Mouse (Mus musculus): ENCODE data around the gene Fggy. TPM values are rescaled to one million over a fixed set of nuclear protein-coding genes. Genes with fewer than 3 reads are reported as not detected.

Gene Fggy
- total RNA-seq, 2 experiments from 2014 or later = 14.9 to 16.2 TPM

- DNase-seq (ENCODE audit: low spot score in 2 of 2) = no peak
- intact Hi-C loops (cut with DNase I) = no loop called here
Measured at GRCm38 (mm10) chr4:95750186-95750585, 192.9 kb downstream of the Fggy start.

DNA sequence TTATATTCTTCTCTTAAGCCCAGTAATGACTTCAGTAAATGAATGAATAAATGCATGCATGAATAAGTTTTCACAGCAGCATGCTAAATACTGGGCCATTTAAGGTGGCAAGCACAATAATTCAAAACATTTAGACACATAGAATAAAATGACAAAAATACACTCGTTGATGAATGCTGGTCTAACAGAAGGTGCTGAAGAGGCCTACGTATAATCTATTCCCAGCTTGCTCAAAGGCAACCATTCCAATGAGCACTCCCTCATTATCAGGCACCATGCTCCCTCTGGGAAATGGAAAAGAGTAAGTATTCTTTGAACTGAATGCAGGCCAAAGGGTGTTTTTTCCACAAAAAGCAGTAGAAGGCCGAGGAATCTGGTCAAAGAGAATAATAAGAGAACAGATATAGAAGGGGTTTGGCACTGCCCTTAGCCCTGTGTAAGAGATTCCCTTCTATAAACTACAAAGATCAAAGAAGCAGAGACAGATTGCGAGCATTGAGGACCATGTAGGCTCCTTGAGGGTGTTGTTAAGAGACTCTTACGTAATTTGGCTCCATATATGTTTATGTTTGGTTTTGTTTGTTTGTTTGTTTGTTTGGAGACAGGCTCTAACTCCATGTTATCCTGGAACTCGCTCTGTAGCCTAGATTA lies 195.4 kb downstream of the Fggy start:
- intact Hi-C loops (cut with DNase I) = no loop called here
- no peak for DNase-seq (ENCODE audit: low spot score in 2 of 2)

DNA sequence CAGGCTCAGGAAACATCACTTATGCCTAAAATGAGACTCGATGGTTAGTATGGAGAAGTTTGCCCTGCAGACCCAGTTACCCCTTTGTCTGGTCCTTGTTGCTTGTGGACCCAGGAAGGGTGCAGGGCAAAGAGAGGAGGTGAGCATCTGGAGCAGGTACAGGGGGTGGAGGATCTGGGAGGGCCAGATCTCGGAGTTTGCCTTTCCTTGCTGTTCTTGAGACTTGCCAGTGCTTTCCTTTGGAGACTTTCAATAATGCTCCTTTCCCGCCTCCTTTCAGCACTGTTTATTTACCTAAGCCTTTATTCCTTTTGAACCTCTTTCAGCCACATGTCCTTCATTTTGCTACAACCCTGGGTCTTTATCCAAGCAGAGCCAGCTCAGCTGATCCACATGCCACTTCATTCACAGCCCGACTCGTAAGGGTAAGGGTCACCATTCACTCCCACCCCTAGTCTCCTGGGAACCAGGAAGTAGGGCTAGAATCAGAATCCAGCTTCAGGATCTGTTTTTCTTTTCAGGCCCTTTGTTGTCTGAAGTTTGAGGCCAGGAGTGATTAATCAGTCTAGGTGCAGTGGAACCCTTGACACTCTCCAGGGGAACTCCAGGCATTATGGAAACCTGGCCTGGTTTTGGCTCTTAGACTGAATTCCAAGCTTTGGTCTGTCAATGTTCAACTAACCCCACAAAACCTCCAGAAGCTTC lies 201.9 kb downstream of the Fggy start:
- DNase-seq (ENCODE audit: low spot score in 2 of 2) = no peak

GRCm38 (mm10) chr4:95765359-95765758 lies 208.1 kb downstream of the Fggy start:
- intact Hi-C loops (cut with DNase I) = no loop called here
- no peak for DNase-seq (ENCODE audit: low spot score in 2 of 2)

More for the DNA sequence above, 201.9 kb downstream of the Fggy start:
- intact Hi-C loops (cut with DNase I) = no loop called here

- intact Hi-C loops (cut with DNase I) = no loop called here
- DNase-seq (ENCODE audit: low spot score in 2 of 2) = no peak
Measured at GRCm38 (mm10) chr4:95770469-95770868, 213.2 kb downstream of the Fggy start.

DNA sequence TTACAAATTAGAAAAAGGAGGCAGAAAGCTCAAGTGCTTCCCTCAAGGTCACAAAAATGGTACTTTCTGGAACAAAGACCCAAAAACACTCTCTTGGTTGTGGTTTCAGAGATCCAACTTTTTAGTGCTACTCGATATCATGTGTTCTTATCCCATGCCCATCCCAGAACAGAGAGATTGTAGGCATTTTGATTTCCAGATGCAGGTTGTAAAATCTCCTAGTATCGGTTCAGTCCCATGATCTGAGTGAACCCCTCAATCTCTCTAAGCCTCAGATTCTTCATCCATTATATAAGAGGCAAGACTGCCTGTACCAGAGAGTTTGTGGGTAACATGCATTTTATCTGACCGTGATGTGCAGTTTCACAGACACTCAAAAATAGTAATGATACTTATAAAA lies 214.2 kb downstream of the Fggy start:
- intact Hi-C loops (cut with DNase I) = no loop called here
- DNase-seq (ENCODE audit: low spot score in 2 of 2) = no peak

DNA sequence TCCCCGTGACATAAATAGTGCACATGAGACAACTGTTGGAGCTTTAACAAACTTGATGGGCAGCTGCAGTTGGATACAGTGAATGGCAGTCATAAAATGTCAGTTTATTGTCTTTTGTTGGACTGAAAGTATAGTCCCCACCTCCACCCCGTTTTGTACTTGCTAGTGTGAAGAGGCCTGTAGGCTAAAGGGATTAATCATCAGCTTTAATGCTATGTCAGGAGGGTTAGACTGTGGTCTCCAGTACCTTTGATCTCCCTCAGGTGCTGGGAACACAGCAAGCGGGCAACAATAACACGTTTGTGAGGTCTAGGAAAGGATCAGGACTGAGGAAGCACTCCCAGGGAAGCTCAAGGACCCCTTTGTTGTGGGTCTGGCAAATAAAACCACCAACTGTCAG lies 214.6 kb downstream of the Fggy start:
- intact Hi-C loops (cut with DNase I) = no loop called here
- no peak for DNase-seq (ENCODE audit: low spot score in 2 of 2)

GRCm38 (mm10) chr4:95772663-95773062 lies 215.4 kb downstream of the Fggy start:
- DNase-seq (ENCODE audit: low spot score in 2 of 2) = no peak
- intact Hi-C loops (cut with DNase I) = no loop called here

- intact Hi-C loops (cut with DNase I) = no loop called here
- no peak for DNase-seq (ENCODE audit: low spot score in 2 of 2)
Measured at GRCm38 (mm10) chr4:95775574-95775973, 218.3 kb downstream of the Fggy start.

GRCm38 (mm10) chr4:95777839-95778238 lies 220.5 kb downstream of the Fggy start:
- intact Hi-C loops (cut with DNase I) = no loop called here
- no peak for DNase-seq (ENCODE audit: low spot score in 2 of 2)

DNA sequence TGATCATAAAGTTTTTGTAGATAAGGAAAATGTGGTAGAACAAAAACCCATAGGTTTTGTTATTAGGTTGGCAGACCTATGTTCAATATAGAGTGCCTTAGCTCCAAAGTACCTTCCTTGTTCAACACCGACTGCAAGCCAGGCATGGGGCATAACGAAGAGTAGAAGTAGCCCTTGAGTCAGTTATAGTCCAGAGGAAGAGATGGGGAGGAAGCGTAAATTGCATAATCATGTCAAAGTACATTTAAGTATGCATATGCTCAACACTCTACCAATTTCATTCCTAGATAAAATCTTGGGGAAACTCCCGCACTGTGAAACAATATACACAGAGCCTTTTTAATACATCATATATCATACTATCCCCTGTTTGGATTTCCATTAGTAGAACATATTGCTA lies 221.2 kb downstream of the Fggy start:
- no peak for DNase-seq (ENCODE audit: low spot score in 2 of 2)
- intact Hi-C loops (cut with DNase I) = no loop called here

DNA sequence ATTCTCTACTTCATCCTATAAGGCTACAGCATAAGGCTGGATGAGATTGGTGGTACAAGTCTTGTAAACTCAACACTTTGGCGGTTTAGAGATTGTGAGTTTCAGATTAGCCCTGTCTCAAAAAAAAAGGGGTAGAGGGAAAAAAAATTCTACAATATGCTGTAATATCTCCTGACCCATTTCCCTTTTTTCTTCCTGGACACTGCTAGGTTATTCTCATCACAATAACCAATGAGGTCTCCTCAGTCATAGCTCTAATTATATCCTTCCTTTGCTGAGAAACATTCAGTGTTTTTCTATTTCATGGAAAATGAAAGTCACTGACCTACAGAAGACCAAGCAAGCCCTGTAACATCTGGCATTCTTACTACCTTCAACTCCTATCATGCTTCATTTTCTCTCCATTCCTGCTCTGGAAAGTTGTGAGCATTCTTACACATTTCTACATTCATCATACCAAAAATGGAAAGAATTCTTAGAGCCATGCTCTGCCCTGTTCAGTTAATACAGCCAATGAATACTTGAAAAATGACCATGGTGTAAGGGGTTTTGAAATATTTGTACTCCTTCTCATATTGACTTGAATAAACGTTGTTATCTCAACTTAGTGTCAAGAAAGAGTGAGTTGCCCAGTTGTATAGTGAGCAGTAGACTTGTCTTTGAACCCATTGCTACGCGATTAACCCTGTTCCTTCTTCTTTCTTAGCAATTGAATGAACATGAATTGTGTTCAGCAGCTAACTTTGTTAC lies 227.0 kb downstream of the Fggy start:
- DNase-seq (ENCODE audit: low spot score in 2 of 2) = no peak
- intact Hi-C loops (cut with DNase I) = no loop called here

GRCm38 (mm10) chr4:95787609-95788008 lies 230.3 kb downstream of the Fggy start:
- no peak for DNase-seq (ENCODE audit: low spot score in 2 of 2)
- intact Hi-C loops (cut with DNase I) = no loop called here

GRCm38 (mm10) chr4:95788867-95789266 lies 231.6 kb downstream of the Fggy start:
- intact Hi-C loops (cut with DNase I) = no loop called here
- DNase-seq (ENCODE audit: low spot score in 2 of 2) = no peak

GRCm38 (mm10) chr4:95791913-95792475 lies 234.7 kb downstream of the Fggy start:
- intact Hi-C loops (cut with DNase I) = no loop called here
- no peak for DNase-seq (ENCODE audit: low spot score in 2 of 2)

DNA sequence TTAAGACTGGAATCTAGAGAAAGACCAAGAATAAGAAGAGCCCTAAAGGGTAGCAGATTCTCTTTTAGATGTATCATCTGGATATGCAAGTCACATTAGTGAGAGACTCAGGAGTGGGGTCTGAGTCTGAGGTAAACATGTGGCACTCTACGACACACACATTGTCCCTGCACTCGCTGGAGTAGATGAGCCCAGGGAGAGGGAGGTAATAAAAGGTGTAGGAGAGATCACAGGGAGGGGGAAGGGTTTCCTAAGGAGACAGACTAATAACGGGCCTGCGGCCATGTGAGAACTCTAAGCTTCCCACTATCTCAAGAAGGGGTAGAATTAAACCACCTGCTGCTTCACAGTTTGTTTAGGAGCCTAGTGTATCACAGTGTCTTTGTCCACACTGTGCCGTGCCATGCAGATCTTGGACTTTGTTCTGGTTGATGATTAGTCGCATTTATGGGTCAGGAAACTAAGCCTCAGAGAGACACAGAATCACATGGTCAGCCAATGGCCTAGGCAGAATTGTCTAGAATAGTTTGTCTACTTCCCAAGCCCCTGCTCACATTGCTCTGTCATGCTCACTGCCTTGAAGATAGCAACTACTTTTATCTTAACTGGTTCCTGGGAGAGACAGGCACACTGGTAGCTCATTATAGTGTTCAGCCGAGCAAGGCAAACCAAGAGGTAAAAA lies 236.5 kb downstream of the Fggy start:
- intact Hi-C loops (cut with DNase I) = no loop called here
- DNase-seq (ENCODE audit: low spot score in 2 of 2) = no peak

GRCm38 (mm10) chr4:95794651-95795050 lies 237.3 kb downstream of the Fggy start:
- intact Hi-C loops (cut with DNase I) = no loop called here
- DNase-seq (ENCODE audit: low spot score in 2 of 2) = no peak

GRCm38 (mm10) chr4:95795283-95795682 lies 238.0 kb downstream of the Fggy start:
- DNase-seq (ENCODE audit: low spot score in 2 of 2) = no peak
- intact Hi-C loops (cut with DNase I) = no loop called here

DNA sequence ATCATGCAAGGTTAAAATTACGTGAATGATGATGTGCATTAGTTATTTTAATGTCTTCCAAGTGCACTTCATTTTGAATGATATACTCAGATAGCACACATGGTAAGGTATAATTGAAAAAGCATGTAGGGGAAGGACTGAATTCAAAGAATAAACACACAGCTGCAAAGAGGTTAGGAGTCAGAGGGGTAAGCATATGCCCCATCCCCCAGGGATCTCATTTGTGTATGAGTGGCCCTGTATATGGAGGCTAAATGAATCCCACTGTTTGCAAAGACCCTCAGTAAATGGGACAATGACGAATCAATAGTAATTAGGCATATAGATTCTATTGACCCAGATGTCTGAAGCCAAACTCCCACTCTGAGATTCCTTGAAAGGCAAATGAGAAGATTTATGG lies 262.3 kb downstream of the Fggy start:
- intact Hi-C loops (cut with DNase I) = no loop called here
- DNase-seq (ENCODE audit: low spot score in 2 of 2) = no peak

All from left cerebral cortex, postnatal 25 days (tissue).